In the genomic region with DNA sequence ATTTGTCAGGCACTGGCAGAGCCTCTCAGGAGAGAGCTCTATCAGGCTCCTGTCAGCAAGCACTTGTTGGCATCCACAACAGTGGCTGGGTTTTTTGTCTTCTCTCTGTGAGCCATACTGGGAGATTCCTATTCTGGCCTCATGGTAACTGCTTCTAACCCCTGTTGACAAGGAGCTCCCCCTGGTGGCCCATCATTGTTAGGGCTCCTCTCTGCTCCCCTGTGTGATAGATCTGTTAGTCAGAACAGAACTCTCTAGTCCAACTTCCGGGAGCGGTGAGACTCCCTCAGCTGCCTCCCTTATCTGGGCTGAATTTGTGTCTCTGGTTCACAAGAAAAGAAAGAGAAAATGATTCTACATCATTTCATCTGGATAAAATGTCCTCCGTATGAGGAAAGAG, we compare ENCODE assay signal across 8 mouse cellular contexts. TPM values are rescaled to one million over a fixed set of nuclear protein-coding genes. Genes with fewer than 3 reads are reported as not detected.
A peak's percentile ranks its signal among the peaks of the same experiment; 100 is the strongest.
DNase-seq lines count a peak whose midpoint lies in the region; ATAC-seq and TF ChIP-seq lines count a peak whose summit lies in the region.
"Had no signal": no experiment of that assay in that cellular context is flagged by ENCODE, and none has a peak within 500 bp of the region (broad histone marks: within the 10 kb centered on the region; RNA-seq: fewer than 3 reads in every experiment).

No protein-coding gene starts in this region.

- no peaks in the 10 kb centered on the region for H3K27me3 ChIP-seq in embryonic facial prominence, embryonic 10.5 days (replicated peaks; ENCODE audit: low read depth, poor library complexity, severe bottlenecking)
- H3K27me3 ChIP-seq in lung, embryonic 14.5 days (ENCODE audit: insufficient read depth, low read length): no peaks in the 10 kb centered on the region
- H3K27me3 ChIP-seq: heart, embryonic 15.5 days had no signal

- DNase-seq in A20 (ENCODE audit: low read depth, low spot score): peak; percentile 77
- DNase-seq in CD4-positive helper T cell, adult 2 months (ENCODE audit: low read depth, low spot score): peak; percentile 69
- DNase-seq in adrenal gland, postnatal 25 days: peak; percentile 77
- DNase-seq in embryonic facial prominence, embryonic 10.5 days (ENCODE audit: low spot score): peak; percentile 64
- DNase-seq in kidney, postnatal 25 days: peak; percentile 64 to 71
- peak; percentile 52 for DNase-seq in lung, embryonic 14.5 days
- peak; percentile 41 to 83 for DNase-seq in spleen, postnatal 10 days (ENCODE audit: low spot score in 2 of 2)

- H3K4me1 ChIP-seq in embryonic facial prominence, embryonic 10.5 days: peaks cover 4% of the 10 kb centered on the region; the same call in 1 of the 2 replicates
- no peaks in the 10 kb centered on the region for H3K4me1 ChIP-seq in lung, embryonic 14.5 days (ENCODE audit: insufficient read depth)
- H3K4me1 ChIP-seq: heart, embryonic 15.5 days had no signal

- H3K9ac ChIP-seq in lung, embryonic 14.5 days: no peak overlapping the region
- H3K9ac ChIP-seq: heart, embryonic 15.5 days had no signal

- no peak overlapping the region for H3K27ac ChIP-seq in embryonic facial prominence, embryonic 10.5 days (replicated peaks)
- no peak overlapping the region for H3K27ac ChIP-seq in lung, embryonic 14.5 days (ENCODE audit: low read depth)
- H3K27ac ChIP-seq: heart, embryonic 15.5 days had no signal

- WGBS in embryonic facial prominence, embryonic 10.5 days: 89% methylated on average over 3 of the region's 3 CpGs
- WGBS in lung, embryonic 14.5 days: 86% methylated on average over 3 of the region's 3 CpGs

- no peaks in the 10 kb centered on the region for H3K36me3 ChIP-seq in embryonic facial prominence, embryonic 10.5 days (replicated peaks)
- no peaks in the 10 kb centered on the region for H3K36me3 ChIP-seq in lung, embryonic 14.5 days (ENCODE audit: insufficient read depth)
- H3K36me3 ChIP-seq: heart, embryonic 15.5 days had no signal

- no peaks in the 10 kb centered on the region for H3K9me3 ChIP-seq in embryonic facial prominence, embryonic 10.5 days
- H3K9me3 ChIP-seq in lung, embryonic 14.5 days (ENCODE audit: low read depth, low read length): no peaks in the 10 kb centered on the region
- H3K9me3 ChIP-seq: heart, embryonic 15.5 days had no signal

- no peak overlapping the region for H3K4me3 ChIP-seq in embryonic facial prominence, embryonic 10.5 days
- no peak overlapping the region for H3K4me3 ChIP-seq in lung, embryonic 14.5 days (ENCODE audit: low read depth, low read length)
- H3K4me3 ChIP-seq: heart, embryonic 15.5 days had no signal

- peak; percentile 67 for TF ChIP-seq CTCF in lung, embryonic 14.5 days (IDR thresholded peaks at IDR 0.05; ENCODE audit: low read depth)

- ATAC-seq in lung, embryonic 14.5 days (ENCODE audit: insufficient read depth): no peak

- no peak overlapping the region for H3K4me2 ChIP-seq in lung, embryonic 14.5 days
- H3K4me2 ChIP-seq: heart, embryonic 15.5 days had no signal

RNA-seq across cellular contexts. Expression of a gene that starts 19.5 kb away (rescaled TPM):
- total RNA-seq in adrenal gland, postnatal 25 days (2021): 1.8 and 2.7 TPM in 2 replicates
- 3.1 and 4.8 TPM in 2 replicates for polyA plus RNA-seq in embryonic facial prominence, embryonic 10.5 days (2016; fragmentation: Nextera tagmentation; extraction: Ambion mirVana)
- 11.9 and 15.1 TPM in 2 replicates for polyA plus RNA-seq in lung, embryonic 14.5 days (2014; fragmentation: Nextera tagmentation; extraction: Ambion mirVana)
